Mouse (Mus musculus) cortical plate, adult 2 months (tissue): ENCODE data around the gene Coro2b. TPM values are rescaled to one million over a fixed set of nuclear protein-coding genes. Genes with fewer than 3 reads are reported as not detected.

Source experiments
- H3K27ac ChIP-seq: fragments of 200-500 bp; 2 replicates; pipeline ENCODE4 v1.5.1; 2012; ENCODE audit warnings: low read length, control low read depth, inconsistent platforms; ENCODE audit not compliant: insufficient read depth
- H3K4me1 ChIP-seq: fragments of 200-500 bp; 2 replicates; pipeline ENCODE4 v1.6.1; 2011; ENCODE audit warnings: low read length; ENCODE audit not compliant: control insufficient read depth, insufficient read depth
- H3K4me3 ChIP-seq: fragments of 200-500 bp; 2 replicates; pipeline ENCODE4 v1.5.1; 2011; ENCODE audit warnings: mild to moderate bottlenecking, low read length, control low read depth; ENCODE audit not compliant: insufficient read depth
- CTCF ChIP-seq: fragments of 200-500 bp; IDR thresholded peaks from 2 replicates; pipeline ENCODE4 v1.5.1; 2011; ENCODE audit warnings: mild to moderate bottlenecking, control low read depth, low read length; ENCODE audit not compliant: insufficient read depth; ENCODE audit errors: extremely low read depth
- POLR2A ChIP-seq: fragments of 200-500 bp; IDR thresholded peaks from 2 replicates; pipeline ENCODE4 v1.6.1; 2011; ENCODE audit warnings: mild to moderate bottlenecking, low read length, control low read depth; ENCODE audit not compliant: insufficient read depth; ENCODE audit errors: extremely low read depth
- polyA plus RNA-seq: library from polyadenylated mRNA; depleted of rRNA; stranded (reverse); fragments of >200 nt; gene quantifications from 2 replicates; pipeline ENCODE4 v1.2.3, GENCODE M21; 2012

Gene Coro2b
- polyA plus RNA-seq, 1 experiment = 130 TPM

- Histone ChIP-seq H3K4me3 (no peak overlapping the region), H3K4me1 (no peaks in the 10 kb centered on the region)
- TF ChIP-seq POLR2A = no peak
Observed at GRCm38 (mm10) chr9:62389735-62390134, 147.1 kb downstream of the Coro2b start.

GRCm38 (mm10) chr9:62385727-62386518 lies 150.9 kb downstream of the Coro2b start:
- H3K4me1 ChIP-seq = peaks cover 1% of the 10 kb centered on the region; the same call in 1 of the 2 replicates
- no peak overlapping the region for H3K27ac ChIP-seq
- TF ChIP-seq POLR2A (no peak), CTCF (no peak)
- H3K4me3 ChIP-seq = no peak overlapping the region

More at GRCm38 (mm10) chr9:62389735-62390134, 147.1 kb downstream of the Coro2b start:
- H3K27ac ChIP-seq = no peak overlapping the region

- H3K4me1 ChIP-seq = peaks cover 1% of the 10 kb centered on the region; the same call in 1 of the 2 replicates
- no peak overlapping the region for H3K27ac ChIP-seq
- TF ChIP-seq POLR2A (no peak), CTCF (no peak)
- no peak overlapping the region for H3K4me3 ChIP-seq
Observed at GRCm38 (mm10) chr9:62385062-62385461, 151.8 kb downstream of the Coro2b start.

- Histone ChIP-seq H3K4me1 (peaks cover 1% of the 10 kb centered on the region; the same call in 1 of the 2 replicates), H3K27ac (no peak overlapping the region), H3K4me3 (no peak overlapping the region)
- no peak for TF ChIP-seq CTCF
Observed at GRCm38 (mm10) chr9:62382519-62383084, 154.2 kb downstream of the Coro2b start.

- no peak for TF ChIP-seq CTCF
- no peak for TF ChIP-seq POLR2A
- H3K4me3 ChIP-seq = no peak overlapping the region
- peaks cover 1% of the 10 kb centered on the region; the same call in 1 of the 2 replicates for H3K4me1 ChIP-seq
- H3K27ac ChIP-seq = no peak overlapping the region
Observed at GRCm38 (mm10) chr9:62381402-62381913, 155.4 kb downstream of the Coro2b start.

- TF ChIP-seq POLR2A (no peak), CTCF (no peak)
- H3K27ac ChIP-seq = no peak overlapping the region
Observed at GRCm38 (mm10) chr9:62380351-62380750, 156.5 kb downstream of the Coro2b start.

GRCm38 (mm10) chr9:62377897-62378296 lies 158.9 kb downstream of the Coro2b start:
- H3K27ac ChIP-seq = no peak overlapping the region
- no peak overlapping the region for H3K4me3 ChIP-seq
- peaks cover 3% of the 10 kb centered on the region; the same call in 1 of the 2 replicates for H3K4me1 ChIP-seq
- TF ChIP-seq POLR2A = no peak
- TF ChIP-seq CTCF = no peak

More at GRCm38 (mm10) chr9:62380351-62380750, 156.5 kb downstream of the Coro2b start:
- H3K4me1 ChIP-seq = peaks cover 1% of the 10 kb centered on the region; the same call in 1 of the 2 replicates
- H3K4me3 ChIP-seq = no peak overlapping the region

GRCm38 (mm10) chr9:62374276-62374675 lies 162.6 kb downstream of the Coro2b start:
- peaks cover 6% of the 10 kb centered on the region; the same call in 1 of the 2 replicates for H3K4me1 ChIP-seq
- TF ChIP-seq POLR2A (no peak), CTCF (no peak)
- H3K27ac ChIP-seq = no peak overlapping the region
- H3K4me3 ChIP-seq = no peak overlapping the region

- H3K27ac ChIP-seq = no peak overlapping the region
- peaks cover 9% of the 10 kb centered on the region for H3K4me1 ChIP-seq
- TF ChIP-seq CTCF = peak; percentile 62
- TF ChIP-seq POLR2A = no peak
- no peak overlapping the region for H3K4me3 ChIP-seq
Observed at GRCm38 (mm10) chr9:62373222-62374123, 163.4 kb downstream of the Coro2b start.
